Mouse (Mus musculus) forebrain, embryonic 11.5 days (tissue): Measurements from ENCODE around the gene Nol6. TPM values are rescaled to one million over a fixed set of nuclear protein-coding genes. Genes with fewer than 3 reads are reported as not detected.

ENCODE experiments used
- ATAC-seq: fragments of 200-750 bp; cut with Nextera tagmentation; replicated peaks from 2 replicates; pipeline ENCODE4 v1.8.0; 2017; ENCODE audit warnings: moderate TSS enrichment; ENCODE audit not compliant: low FRiP score
- DNase-seq: peaks from one replicate; pipeline ENCODE4 v3.0.0-alpha.2; 2017; ENCODE audit warnings: low spot score
- H3K27ac ChIP-seq: fragments of 300-500 bp; sonication (generic); 2 replicates; pipeline ENCODE4 v1.5.1; 2014; ENCODE audit warnings: low read depth, low read length
- H3K27me3 ChIP-seq: fragments of 300-500 bp; sonication (generic); 2 replicates; pipeline ENCODE4 v1.6.1; 2014; ENCODE audit warnings: mild to moderate bottlenecking, low read length, mixed read lengths; ENCODE audit not compliant: control insufficient read depth, insufficient read depth
- H3K36me3 ChIP-seq: fragments of 300-500 bp; sonication (generic); 2 replicates; pipeline ENCODE4 v1.6.1; 2014; ENCODE audit warnings: mild to moderate bottlenecking, low read length, moderate library complexity, mixed read lengths; ENCODE audit not compliant: control insufficient read depth, insufficient read depth
- H3K4me1 ChIP-seq: fragments of 300-500 bp; sonication (generic); replicated peaks from 2 replicates; pipeline ENCODE4 v1.6.1; 2014; ENCODE audit warnings: low read length, mixed read lengths; ENCODE audit not compliant: control insufficient read depth, insufficient read depth
- H3K4me2 ChIP-seq: fragments of 300-500 bp; sonication (generic); 2 replicates; pipeline ENCODE4 v1.6.1; 2014; ENCODE audit warnings: low read depth, mild to moderate bottlenecking, low read length, moderate library complexity, mixed read lengths; ENCODE audit not compliant: severe bottlenecking
- H3K4me3 ChIP-seq: fragments of 300-500 bp; sonication (generic); 2 replicates; pipeline ENCODE4 v1.5.1; 2014; ENCODE audit warnings: low read depth, low read length
- H3K9ac ChIP-seq: fragments of 300-500 bp; sonication (generic); 2 replicates; pipeline ENCODE4 v1.6.1; 2014; ENCODE audit warnings: low read length
- H3K9me3 ChIP-seq: fragments of 300-500 bp; sonication (generic); 2 replicates; pipeline ENCODE4 v1.6.1; 2016; ENCODE audit warnings: low read length, mixed read lengths; ENCODE audit not compliant: control insufficient read depth
- WGBS: fragments of 180-500 bp; shearing (Covaris S2); extraction: QIAGEN DNeasy Blood & Tissue Kit; methylation state at CpG from one replicate; pipeline ENCODE4 v1.1.7; 2014; 5-methylcytosine and 5-hydroxymethylcytosine counted together
- polyA plus RNA-seq: library from polyadenylated mRNA; unstranded; fragments of >200 nt; fragmentation: Nextera tagmentation; extraction: Ambion mirVana; gene quantifications from 2 replicates; pipeline ENCODE4 v1.2.1, GENCODE M21; 2014

The Nol6 gene
- polyA plus RNA-seq, 1 experiment from 2014 or later = 31.6 TPM

DNA sequence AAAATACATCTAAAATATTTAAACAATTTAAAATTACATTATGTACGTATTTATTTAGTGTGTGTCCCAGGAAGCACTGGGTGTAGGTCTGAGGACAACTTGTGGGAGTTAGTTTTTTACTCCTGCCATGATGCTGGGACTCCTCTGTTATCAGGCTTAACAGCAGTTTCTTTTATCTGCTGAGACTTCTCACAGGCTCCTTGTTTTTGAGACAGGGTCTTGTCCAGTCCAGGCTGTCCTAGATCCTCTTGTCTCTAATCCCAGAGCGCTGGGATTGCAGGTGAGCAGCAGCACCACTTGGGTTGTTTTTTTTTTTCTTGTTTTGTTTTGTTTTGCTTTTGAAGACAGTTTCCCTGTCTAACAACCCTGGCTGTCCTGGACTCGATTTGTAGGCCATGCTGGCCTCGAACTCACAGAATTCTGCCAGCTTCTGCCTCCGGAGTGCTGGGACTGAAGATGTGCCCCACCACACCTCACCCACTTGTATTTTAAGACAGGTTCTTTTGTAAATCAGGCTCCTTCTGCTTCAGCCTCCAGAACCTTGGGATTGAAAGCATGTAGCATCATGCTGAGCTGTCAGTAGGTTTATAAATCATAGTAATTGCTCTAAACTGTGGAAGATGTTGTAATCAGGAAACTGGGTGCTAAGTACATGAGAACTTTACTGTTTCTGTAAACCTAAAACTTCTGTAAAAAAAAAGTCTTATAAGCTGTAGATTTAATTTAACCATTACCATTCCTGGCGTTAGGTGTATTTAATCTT is 9.5 kb upstream of the Nol6 start:
- Histone ChIP-seq H3K27me3 (no peaks in the 10 kb centered on the region), H3K9ac (no peak overlapping the region), H3K27ac (no peak overlapping the region), H3K4me3 (no peak overlapping the region), H3K9me3 (no peaks in the 10 kb centered on the region), H3K4me2 (no peak overlapping the region), H3K36me3 (no peaks in the 10 kb centered on the region), H3K4me1 (peaks cover 5% of the 10 kb centered on the region; the same call in 1 of the 2 replicates)
- 81% methylated on average over 6 of the region's 6 CpGs for WGBS
- no peak for DNase-seq
- no peak for ATAC-seq

DNA sequence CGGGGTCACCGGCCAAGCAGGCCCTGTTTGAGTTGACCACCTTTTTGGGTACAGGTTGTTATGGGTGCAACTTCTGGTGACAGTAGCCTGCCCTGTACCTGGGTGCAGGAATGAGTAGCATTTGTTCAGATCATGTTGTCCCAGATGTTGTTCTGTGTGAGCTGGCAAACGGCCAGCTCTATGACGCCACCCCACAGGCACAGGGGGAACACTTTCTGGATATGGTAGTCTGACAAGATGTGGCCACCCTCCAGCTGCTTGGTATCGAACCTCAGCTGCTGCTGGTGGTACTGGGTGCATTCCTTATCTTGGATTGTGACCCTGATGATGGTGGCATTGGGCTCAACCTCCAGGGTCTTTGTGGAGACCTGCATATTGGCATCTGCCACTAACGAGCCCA is 8.2 kb upstream of the Nol6 start:
- H3K9ac ChIP-seq = no peak overlapping the region
- no peaks in the 10 kb centered on the region for H3K36me3 ChIP-seq
- H3K4me3 ChIP-seq = no peak overlapping the region
- DNase-seq (no peak), ATAC-seq (no peak)
- H3K27ac ChIP-seq = no peak overlapping the region
- H3K9me3 ChIP-seq = no peaks in the 10 kb centered on the region
- peaks cover 5% of the 10 kb centered on the region; the same call in 1 of the 2 replicates for H3K4me1 ChIP-seq
- 82% methylated on average over 6 of the region's 6 CpGs for WGBS
- no peaks in the 10 kb centered on the region for H3K27me3 ChIP-seq
- no peak overlapping the region for H3K4me2 ChIP-seq

DNA sequence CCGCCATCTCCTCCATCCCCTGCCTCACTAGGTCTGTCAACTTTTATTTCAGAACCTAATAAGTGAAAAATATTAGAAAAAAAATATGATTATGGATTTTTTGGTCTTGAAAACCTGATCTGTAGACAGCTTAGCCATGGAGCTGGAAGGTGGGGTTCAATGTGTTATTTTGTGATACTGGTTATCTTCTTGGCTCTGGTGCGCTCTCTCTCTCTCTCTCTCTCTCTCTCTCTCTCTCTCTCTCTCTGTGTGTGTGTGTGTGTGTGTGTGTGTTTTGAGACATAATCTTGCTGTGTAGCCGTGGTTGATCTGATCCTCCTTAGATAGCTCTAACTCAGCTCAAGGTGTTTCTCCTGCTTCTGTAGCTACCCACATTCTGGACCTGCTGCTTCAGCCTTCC is 5.6 kb upstream of the Nol6 start:
- no peak overlapping the region for H3K4me2 ChIP-seq
- H3K9me3 ChIP-seq = no peaks in the 10 kb centered on the region
- H3K9ac ChIP-seq = no peak overlapping the region
- no peak overlapping the region for H3K4me3 ChIP-seq
- DNase-seq = no peak
- WGBS = 75% methylated on average over 3 of the region's 3 CpGs
- H3K27me3 ChIP-seq = no peaks in the 10 kb centered on the region
- no peaks in the 10 kb centered on the region for H3K36me3 ChIP-seq
- H3K27ac ChIP-seq = no peak overlapping the region
- ATAC-seq = no peak
- H3K4me1 ChIP-seq = peaks cover 4% of the 10 kb centered on the region; the same call in 1 of the 2 replicates

DNA sequence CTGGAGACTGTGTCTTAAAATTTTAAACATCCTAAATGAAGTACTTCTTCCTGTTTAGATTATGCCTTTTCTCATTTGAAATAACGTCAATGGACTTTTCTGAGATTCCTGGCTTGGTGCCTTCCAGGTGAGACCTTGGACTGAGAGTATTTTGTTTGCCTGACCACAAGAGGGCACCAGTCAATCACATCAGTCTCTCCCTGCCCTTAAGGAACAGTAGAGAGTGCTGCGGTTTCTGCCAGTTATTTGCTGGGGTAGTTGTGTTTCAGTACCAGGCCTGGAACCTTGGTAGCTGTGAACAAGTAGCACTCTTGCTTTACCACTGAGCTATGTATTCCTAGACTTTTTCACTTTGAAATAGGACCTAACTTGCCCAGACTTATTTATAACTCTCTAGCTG is 5.2 kb upstream of the Nol6 start:
- Histone ChIP-seq H3K4me2 (no peak overlapping the region), H3K27me3 (no peaks in the 10 kb centered on the region), H3K4me3 (no peak overlapping the region), H3K27ac (no peak overlapping the region), H3K4me1 (peaks cover under 1% of the 10 kb centered on the region; the same call in 1 of the 2 replicates), H3K9ac (no peak overlapping the region), H3K9me3 (no peaks in the 10 kb centered on the region), H3K36me3 (no peaks in the 10 kb centered on the region)
- WGBS = 9% methylated on average over 2 of the region's 2 CpGs
- ATAC-seq (0 out of 2 replicates have a peak, but pooled peaks have one; percentile 45), DNase-seq (peak; percentile 70)

DNA sequence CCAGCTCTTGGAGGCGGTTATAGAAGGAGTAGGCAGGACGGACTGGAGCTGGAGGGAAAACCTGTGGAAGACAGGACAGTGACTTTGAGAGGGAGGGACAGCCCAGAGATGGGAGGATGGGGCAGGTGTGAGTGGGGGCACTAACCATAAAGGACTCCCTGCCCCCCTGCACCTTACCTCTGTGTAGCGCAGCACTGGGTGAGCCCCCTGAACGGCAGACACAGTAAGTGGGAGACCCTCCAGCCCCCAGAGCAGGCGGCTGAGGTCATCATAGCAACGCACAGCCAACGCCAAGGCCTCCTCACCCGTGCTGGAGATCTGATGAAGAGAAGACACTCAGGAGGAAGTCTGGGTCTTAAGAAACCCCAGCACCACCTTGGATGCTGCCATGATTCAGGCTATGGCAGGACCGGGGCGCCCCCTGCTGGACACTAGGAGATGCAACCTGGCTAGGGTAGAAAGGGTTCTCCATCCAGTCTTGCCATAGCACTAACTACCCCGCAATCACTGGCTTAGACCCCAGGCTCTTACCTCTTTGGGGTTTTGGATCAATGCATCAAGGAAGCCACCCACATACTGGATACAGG is 5.5 kb downstream of the Nol6 start:
- Histone ChIP-seq H3K4me3 (no peak overlapping the region), H3K27me3 (no peaks in the 10 kb centered on the region), H3K9me3 (no peaks in the 10 kb centered on the region), H3K4me1 (peaks cover 2% of the 10 kb centered on the region; the same call in 1 of the 2 replicates), H3K27ac (no peak overlapping the region), H3K4me2 (no peak overlapping the region), H3K9ac (no peak overlapping the region), H3K36me3 (peaks cover 10% of the 10 kb centered on the region; the same call in 1 of the 2 replicates)
- WGBS = 76% methylated on average over 11 of the region's 11 CpGs
- peak; percentile 78 for DNase-seq
- ATAC-seq = no peak

DNA sequence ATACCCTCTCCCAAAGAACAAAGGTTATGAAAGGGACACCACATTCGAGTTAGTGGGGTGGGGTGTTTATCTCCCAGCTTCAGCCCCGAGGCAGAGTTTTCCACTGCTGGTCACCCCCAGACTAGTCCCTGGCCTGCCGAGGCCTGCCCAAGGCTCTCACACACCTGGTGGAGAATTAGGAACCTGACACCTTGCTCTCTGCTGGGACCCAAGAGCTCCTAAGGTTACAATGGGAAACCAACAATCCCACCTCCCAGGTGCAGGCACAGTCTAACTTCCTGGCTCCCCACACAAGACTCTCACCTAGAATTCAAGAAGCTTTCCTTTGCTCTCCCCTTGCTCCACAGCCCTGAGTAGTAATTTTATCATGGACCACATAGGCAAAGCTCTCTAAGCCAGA is 7.4 kb downstream of the Nol6 start:
- Histone ChIP-seq H3K27me3 (no peaks in the 10 kb centered on the region), H3K4me3 (no peak overlapping the region), H3K27ac (no peak overlapping the region), H3K9ac (no peak overlapping the region), H3K4me1 (no peaks in the 10 kb centered on the region), H3K4me2 (no peak overlapping the region), H3K9me3 (no peaks in the 10 kb centered on the region), H3K36me3 (peaks cover 10% of the 10 kb centered on the region; the same call in 1 of the 2 replicates)
- 76% methylated on average over 3 of the region's 3 CpGs for WGBS
- no peak for ATAC-seq
- no peak for DNase-seq

DNA sequence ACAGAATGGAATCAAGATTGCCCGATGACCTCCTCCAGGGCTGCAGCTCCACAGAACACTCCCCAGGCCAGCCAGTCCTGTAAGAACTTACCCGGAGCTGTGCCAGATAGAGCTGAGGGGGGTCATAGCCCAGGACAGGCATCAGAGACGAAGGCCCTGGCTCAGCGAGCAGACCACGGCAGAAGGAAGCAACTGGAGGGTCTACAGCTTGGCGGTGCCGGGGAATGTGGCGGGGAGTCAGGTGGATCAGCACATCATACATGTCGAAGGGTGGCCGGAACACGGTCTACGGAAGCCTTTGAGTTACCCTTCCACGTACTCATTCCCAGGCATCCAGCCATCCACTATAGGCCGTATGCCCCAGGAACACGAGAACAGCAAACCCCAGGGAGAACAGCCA is 8.5 kb downstream of the Nol6 start:
- H3K27ac ChIP-seq = no peak overlapping the region
- H3K9ac ChIP-seq = no peak overlapping the region
- 95% methylated on average over 15 of the region's 15 CpGs for WGBS
- no peaks in the 10 kb centered on the region for H3K4me1 ChIP-seq
- H3K9me3 ChIP-seq = no peaks in the 10 kb centered on the region
- no peak for ATAC-seq
- no peak overlapping the region for H3K4me3 ChIP-seq
- H3K36me3 ChIP-seq = peaks cover 10% of the 10 kb centered on the region; the same call in 1 of the 2 replicates
- peak; percentile 40 for DNase-seq
- no peaks in the 10 kb centered on the region for H3K27me3 ChIP-seq
- H3K4me2 ChIP-seq = no peak overlapping the region

DNA sequence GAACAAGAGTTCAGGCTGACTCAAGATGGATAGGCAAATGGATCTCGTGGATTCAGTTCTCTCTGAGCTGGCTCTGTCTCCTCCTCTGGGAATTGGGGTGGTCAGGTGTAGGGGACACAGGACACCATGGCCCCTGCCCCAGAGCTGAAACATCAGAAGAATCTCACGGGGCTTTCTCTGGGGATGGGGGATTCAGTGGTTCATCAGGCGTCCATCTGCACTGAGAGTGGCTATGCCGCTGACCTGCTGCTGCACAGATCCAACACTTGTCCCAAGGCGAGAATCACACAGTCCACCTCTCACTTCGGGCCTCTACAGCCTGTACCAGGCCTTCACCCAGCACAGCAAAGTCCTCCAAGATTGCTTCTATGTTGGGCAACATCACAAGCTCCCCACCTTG is 9.2 kb downstream of the Nol6 start:
- no peaks in the 10 kb centered on the region for H3K9me3 ChIP-seq
- H3K9ac ChIP-seq = no peak overlapping the region
- H3K4me2 ChIP-seq = no peak overlapping the region
- WGBS = 80% methylated on average over 6 of the region's 6 CpGs
- H3K4me1 ChIP-seq = no peaks in the 10 kb centered on the region
- H3K27ac ChIP-seq = no peak overlapping the region
- H3K4me3 ChIP-seq = no peak overlapping the region
- peak; percentile 44 for DNase-seq
- no peaks in the 10 kb centered on the region for H3K27me3 ChIP-seq
- no peak for ATAC-seq
- peaks cover 5% of the 10 kb centered on the region; the same call in 1 of the 2 replicates for H3K36me3 ChIP-seq
